Mouse (Mus musculus): Measurements from ENCODE around the gene Gm49661. TPM values are rescaled to one million over a fixed set of nuclear protein-coding genes. Genes with fewer than 3 reads are reported as not detected.

Gm49661 gene
- polyA plus RNA-seq, 1 experiment from 2014 or later, result not detected

DNA sequence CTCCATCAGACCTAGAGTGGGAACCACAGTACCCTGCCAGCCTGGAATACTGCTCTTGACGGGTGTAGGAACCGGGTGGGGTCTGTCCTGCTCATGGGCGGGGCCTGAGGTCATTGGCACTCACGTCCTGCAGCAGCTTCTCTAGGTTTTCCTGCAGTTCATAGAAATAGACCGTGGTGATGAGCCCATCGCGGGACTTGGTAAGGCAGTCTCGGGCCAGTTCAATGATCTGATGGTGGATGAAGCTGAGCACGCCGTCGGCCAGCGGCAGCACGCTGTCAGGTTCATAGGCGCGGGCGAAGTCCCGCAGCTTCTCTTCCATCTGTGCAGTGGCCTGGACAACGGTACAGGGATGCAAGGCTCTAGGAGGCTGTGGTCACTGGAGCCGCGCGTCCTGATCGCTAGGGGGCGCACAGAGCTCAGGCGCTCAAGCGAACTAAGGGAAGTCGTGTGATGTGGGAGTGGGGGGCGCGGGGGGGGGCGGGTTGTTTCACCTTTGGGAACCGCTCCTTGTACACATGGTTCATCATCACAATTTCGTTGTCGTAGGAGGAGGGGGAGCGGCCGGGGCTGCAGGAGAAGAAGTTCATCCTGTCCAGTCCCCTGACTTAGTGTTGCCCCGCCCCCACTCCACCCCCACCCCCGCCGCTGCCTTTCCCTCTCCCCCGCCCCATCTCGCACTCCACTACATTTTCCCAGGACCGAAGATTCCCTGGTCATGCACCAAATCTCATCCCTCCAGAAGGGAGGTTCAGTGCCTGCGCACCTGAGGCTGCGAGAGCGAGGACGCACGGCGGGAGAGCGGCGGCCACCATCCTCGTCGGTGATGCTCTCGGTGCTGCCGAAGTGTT is 40.6 kb downstream of the Gm49661 start:
- peak; percentile 67; the same call in 1 of the 2 replicates for ATAC-seq (ENCODE audit: insufficient number of reproducible peaks, insufficient read depth, low FRiP score, low TSS enrichment, low read depth)
- no peaks in the 10 kb centered on the region for H3K36me3 ChIP-seq
- H3K4me3 ChIP-seq (replicated peaks), result peak overlapping the region; percentile 42
- H3K4me2 ChIP-seq, result peak overlapping the region; percentile 81
- H3K27ac ChIP-seq, result no peak overlapping the region
- H3K4me1 ChIP-seq (replicated peaks), result peaks cover 10% of the 10 kb centered on the region; the same call in 1 of the 2 replicates
- peaks cover 77% of the 10 kb centered on the region for H3K27me3 ChIP-seq
- no peaks in the 10 kb centered on the region for H3K9me3 ChIP-seq
- 2% methylated on average over 52 of the region's 52 CpGs for WGBS
- H3K9ac ChIP-seq (replicated peaks), result no peak overlapping the region

DNA sequence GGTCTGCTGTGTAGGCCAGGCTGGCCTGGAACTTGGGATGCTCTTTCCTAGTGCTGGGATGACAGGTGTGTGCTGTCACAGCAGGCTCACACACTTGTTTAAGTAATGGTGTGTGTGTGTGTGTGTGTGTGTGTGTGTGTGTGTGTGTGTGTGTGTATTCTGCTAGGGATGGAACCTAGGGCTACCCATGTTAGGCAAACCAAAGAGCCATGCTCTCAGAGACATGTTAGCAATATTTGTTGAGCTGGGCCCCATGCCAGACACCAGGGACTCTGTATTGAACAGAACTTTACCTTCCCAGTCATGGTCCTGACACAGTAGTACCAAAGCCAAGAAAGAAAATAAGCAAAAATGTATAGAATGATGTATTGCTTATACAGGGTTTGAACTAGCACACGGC is 41.7 kb downstream of the Gm49661 start:
- Histone ChIP-seq H3K9me3 (no peaks in the 10 kb centered on the region), H3K9ac (replicated peaks) (no peak overlapping the region), H3K4me3 (replicated peaks) (no peak overlapping the region), H3K27ac (no peak overlapping the region), H3K36me3 (no peaks in the 10 kb centered on the region), H3K27me3 (peaks cover 77% of the 10 kb centered on the region), H3K4me2 (no peak overlapping the region), H3K4me1 (replicated peaks) (peaks cover 10% of the 10 kb centered on the region; the same call in 1 of the 2 replicates)
- 81% methylated on average over 1 of the region's 1 CpGs for WGBS
- no peak for ATAC-seq (ENCODE audit: insufficient number of reproducible peaks, insufficient read depth, low FRiP score, low TSS enrichment, low read depth)

DNA sequence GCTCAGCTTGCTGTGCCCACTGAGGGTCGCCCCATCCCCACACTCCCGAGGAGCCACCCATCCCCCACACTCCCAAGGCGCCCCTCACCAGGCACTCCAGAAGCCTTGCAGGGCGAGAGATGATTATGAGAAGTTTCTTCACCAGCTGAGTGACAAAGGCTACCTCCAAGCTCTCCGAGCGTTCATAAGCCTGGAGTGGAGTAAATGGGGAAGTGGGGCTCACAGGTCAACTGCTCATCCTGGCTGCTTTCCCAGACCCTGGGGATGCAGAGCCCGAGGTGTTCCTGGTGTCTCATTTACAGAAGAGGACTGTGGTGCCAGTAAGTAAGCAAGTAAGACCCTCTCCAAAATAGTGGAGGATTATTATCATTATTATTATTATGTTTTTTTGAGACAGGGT is 43.7 kb downstream of the Gm49661 start:
- no peak overlapping the region for H3K4me3 ChIP-seq (replicated peaks)
- no peak overlapping the region for H3K27ac ChIP-seq
- ATAC-seq (ENCODE audit: insufficient number of reproducible peaks, insufficient read depth, low FRiP score, low TSS enrichment, low read depth), result no peak
- no peak overlapping the region for H3K9ac ChIP-seq (replicated peaks)
- H3K36me3 ChIP-seq, result no peaks in the 10 kb centered on the region
- H3K4me2 ChIP-seq, result no peak overlapping the region
- peaks cover 10% of the 10 kb centered on the region; the same call in 1 of the 2 replicates for H3K4me1 ChIP-seq (replicated peaks)
- peaks cover 69% of the 10 kb centered on the region for H3K27me3 ChIP-seq
- H3K9me3 ChIP-seq, result no peaks in the 10 kb centered on the region
- 71% methylated on average over 7 of the region's 7 CpGs for WGBS

DNA sequence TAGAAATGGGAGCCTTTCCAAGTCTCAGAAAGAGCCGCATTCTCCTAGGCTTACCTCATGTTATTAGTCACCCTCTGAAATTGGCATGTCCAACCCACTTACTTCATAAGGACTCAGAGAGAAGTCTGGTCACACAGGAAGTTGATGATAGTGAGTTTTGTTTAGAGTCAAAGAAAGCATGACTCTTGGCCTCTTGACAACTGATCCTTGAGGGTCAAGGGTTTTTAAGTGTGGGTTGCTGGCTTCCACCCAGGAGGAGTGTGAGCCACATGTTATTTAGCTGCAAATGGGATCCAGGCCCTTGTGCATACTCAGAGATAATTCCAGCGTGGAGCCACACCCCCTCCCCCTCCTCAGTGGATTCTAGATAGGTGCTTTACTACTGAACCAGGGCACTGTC is 47.6 kb downstream of the Gm49661 start:
- Histone ChIP-seq H3K4me2 (no peak overlapping the region), H3K27ac (no peak overlapping the region), H3K9ac (replicated peaks) (no peak overlapping the region), H3K27me3 (peaks cover 73% of the 10 kb centered on the region), H3K4me3 (replicated peaks) (no peak overlapping the region), H3K4me1 (replicated peaks) (no peaks in the 10 kb centered on the region; the same call in 1 of the 2 replicates), H3K36me3 (no peaks in the 10 kb centered on the region), H3K9me3 (no peaks in the 10 kb centered on the region)
- WGBS, result 76% methylated on average over 2 of the region's 2 CpGs
- no peak for ATAC-seq (ENCODE audit: insufficient number of reproducible peaks, insufficient read depth, low FRiP score, low TSS enrichment, low read depth)

DNA sequence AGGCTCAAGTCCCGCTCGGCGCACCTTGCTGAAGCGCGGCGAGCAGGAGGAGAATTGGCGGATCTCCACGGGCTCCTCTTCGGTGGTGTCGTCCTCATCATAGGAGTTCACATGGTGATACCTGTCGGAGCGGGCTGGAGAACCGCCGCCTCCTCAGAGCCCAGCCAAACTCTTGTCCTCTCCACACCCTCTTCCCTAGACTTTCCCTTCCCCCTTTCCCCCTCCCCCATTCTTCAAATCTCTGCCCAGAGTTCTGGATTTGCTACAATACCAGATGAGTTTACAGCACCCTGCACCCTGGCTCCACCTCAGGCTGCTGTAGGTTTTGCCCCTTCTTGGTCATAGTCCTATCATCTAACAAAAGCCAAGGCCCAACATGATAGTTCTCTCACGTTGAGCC is 50.6 kb downstream of the Gm49661 start:
- Histone ChIP-seq H3K9ac (replicated peaks) (no peak overlapping the region), H3K36me3 (no peaks in the 10 kb centered on the region), H3K27me3 (peaks cover 77% of the 10 kb centered on the region), H3K27ac (no peak overlapping the region), H3K4me1 (replicated peaks) (no peaks in the 10 kb centered on the region; the same call in 1 of the 2 replicates), H3K4me3 (replicated peaks) (no peak overlapping the region), H3K4me2 (no peak overlapping the region), H3K9me3 (peaks cover 8% of the 10 kb centered on the region)
- WGBS, result 89% methylated on average over 15 of the region's 15 CpGs
- ATAC-seq (ENCODE audit: insufficient number of reproducible peaks, insufficient read depth, low FRiP score, low TSS enrichment, low read depth), result no peak

DNA sequence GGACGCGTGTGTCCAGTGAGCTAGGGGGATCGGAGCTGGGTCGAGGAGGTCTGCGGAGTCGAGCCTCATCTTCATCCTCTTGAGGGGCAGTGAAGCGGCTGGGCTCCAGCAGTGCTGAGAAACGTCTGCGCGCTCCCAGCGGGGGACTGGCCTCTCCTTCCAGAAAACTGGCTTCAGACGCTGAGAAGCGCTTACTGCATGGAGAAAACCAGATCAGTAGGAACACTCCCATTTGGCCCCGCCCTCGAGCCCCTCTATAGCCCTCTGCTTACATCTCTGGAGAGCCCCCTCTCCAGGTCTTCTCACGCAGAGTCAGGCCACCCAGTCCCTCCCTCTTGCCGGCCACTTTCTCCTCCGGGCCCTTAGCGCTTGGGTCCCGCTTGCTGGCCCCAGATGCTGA is 51.5 kb downstream of the Gm49661 start:
- Histone ChIP-seq H3K4me3 (replicated peaks) (no peak overlapping the region), H3K27ac (no peak overlapping the region), H3K27me3 (peaks cover 83% of the 10 kb centered on the region), H3K9ac (replicated peaks) (no peak overlapping the region), H3K4me1 (replicated peaks) (peaks cover 4% of the 10 kb centered on the region), H3K36me3 (no peaks in the 10 kb centered on the region), H3K4me2 (0 out of 2 replicates have a peak overlapping the region, but pooled peaks have one; percentile 8), H3K9me3 (peaks cover 8% of the 10 kb centered on the region)
- ATAC-seq (ENCODE audit: insufficient number of reproducible peaks, insufficient read depth, low FRiP score, low TSS enrichment, low read depth), result no peak
- WGBS, result 28% methylated on average over 20 of the region's 20 CpGs

Small RNA genes within 50 kb of the gene (microRNA-seq; reads per million reads assigned to microRNA genes)
- gene Gm24197, result not detected

Other genes starting within 250 kb of the Gm49661 start
- gene G430095P16Rik, start 246.4 kb downstream of the Gm49661 start, polyA plus RNA-seq (2016; fragmentation: Nextera tagmentation; extraction: Ambion mirVana), result 9.7 and 11.8 TPM in 2 replicates
- 14.5 and 18.1 TPM in 2 replicates for gene Nfix, start 169.1 kb downstream of the Gm49661 start, polyA plus RNA-seq (2016; fragmentation: Nextera tagmentation; extraction: Ambion mirVana)
- gene Dand5, start 146.6 kb downstream of the Gm49661 start, polyA plus RNA-seq (2016; fragmentation: Nextera tagmentation; extraction: Ambion mirVana), result 4.1 and 5.1 TPM in 2 replicates
- 46.5 and 48.6 TPM in 2 replicates for gene Gadd45gip1, start 137.9 kb downstream of the Gm49661 start, polyA plus RNA-seq (2016; fragmentation: Nextera tagmentation; extraction: Ambion mirVana)
- gene Rad23a, start 128.8 kb downstream of the Gm49661 start, polyA plus RNA-seq (2016; fragmentation: Nextera tagmentation; extraction: Ambion mirVana), result 104 and 109 TPM in 2 replicates
- 764 and 842 TPM in 2 replicates for gene Calr, start 122.5 kb downstream of the Gm49661 start, polyA plus RNA-seq (2016; fragmentation: Nextera tagmentation; extraction: Ambion mirVana)
- 109 and 114 TPM in 2 replicates for gene Farsa, start 112.4 kb downstream of the Gm49661 start, polyA plus RNA-seq (2016; fragmentation: Nextera tagmentation; extraction: Ambion mirVana)
- 86.5 and 88.8 TPM in 2 replicates for gene Syce2, start 97.3 kb downstream of the Gm49661 start, polyA plus RNA-seq (2016; fragmentation: Nextera tagmentation; extraction: Ambion mirVana)
- gene Gcdh, start 75.5 kb downstream of the Gm49661 start, polyA plus RNA-seq (2016; fragmentation: Nextera tagmentation; extraction: Ambion mirVana), result 42.8 and 44.9 TPM in 2 replicates
- gene Klf1, start 67.5 kb downstream of the Gm49661 start, polyA plus RNA-seq (2016; fragmentation: Nextera tagmentation; extraction: Ambion mirVana), result 4.3 and 5.1 TPM in 2 replicates
- 12.8 and 14.0 TPM in 2 replicates for gene Dnase2a, start 60.9 kb downstream of the Gm49661 start, polyA plus RNA-seq (2016; fragmentation: Nextera tagmentation; extraction: Ambion mirVana)
- gene Mast1, start 32.1 kb downstream of the Gm49661 start, polyA plus RNA-seq (2016; fragmentation: Nextera tagmentation; extraction: Ambion mirVana), result 0.33 and 0.60 TPM in 2 replicates
- gene Rtbdn, start 22.4 kb downstream of the Gm49661 start, polyA plus RNA-seq (2016; fragmentation: Nextera tagmentation; extraction: Ambion mirVana), result 0.34 and 0.58 TPM in 2 replicates
- 1,079 and 1,120 TPM in 2 replicates for gene Prdx2, start 154 bp upstream of the Gm49661 start, polyA plus RNA-seq (2016; fragmentation: Nextera tagmentation; extraction: Ambion mirVana)
- 105 and 122 TPM in 2 replicates for gene Rnaseh2a, start 334 bp upstream of the Gm49661 start, polyA plus RNA-seq (2016; fragmentation: Nextera tagmentation; extraction: Ambion mirVana)
- 7.6 and 10.5 TPM in 2 replicates for gene Junb, start 9.3 kb upstream of the Gm49661 start, polyA plus RNA-seq (2016; fragmentation: Nextera tagmentation; extraction: Ambion mirVana)
- gene Hook2, start 21.2 kb upstream of the Gm49661 start, polyA plus RNA-seq (2016; fragmentation: Nextera tagmentation; extraction: Ambion mirVana), result 19.3 and 19.7 TPM in 2 replicates
- not detected in 2 replicates for gene Best2, start 45.1 kb upstream of the Gm49661 start, polyA plus RNA-seq (2016; fragmentation: Nextera tagmentation; extraction: Ambion mirVana)
- gene Asna1, start 55.8 kb upstream of the Gm49661 start, polyA plus RNA-seq (2016; fragmentation: Nextera tagmentation; extraction: Ambion mirVana), result 134 TPM in 2 replicates
- 177 and 182 TPM in 2 replicates for gene Trir, start 57.4 kb upstream of the Gm49661 start, polyA plus RNA-seq (2016; fragmentation: Nextera tagmentation; extraction: Ambion mirVana)
- 30.5 and 31.7 TPM in 2 replicates for gene Tnpo2, start 67.5 kb upstream of the Gm49661 start, polyA plus RNA-seq (2016; fragmentation: Nextera tagmentation; extraction: Ambion mirVana)
- gene Fbxw9, start 90.6 kb upstream of the Gm49661 start, polyA plus RNA-seq (2016; fragmentation: Nextera tagmentation; extraction: Ambion mirVana), result 27.4 and 29.9 TPM in 2 replicates
- gene Gm5741, start 98.5 kb upstream of the Gm49661 start, polyA plus RNA-seq (2016; fragmentation: Nextera tagmentation; extraction: Ambion mirVana), result 1.1 TPM in 1 of 2 replicates, not detected in the other
- 71.5 and 72.3 TPM in 2 replicates for gene Dhps, start 102.3 kb upstream of the Gm49661 start, polyA plus RNA-seq (2016; fragmentation: Nextera tagmentation; extraction: Ambion mirVana)
- gene Wdr83os, start 111.3 kb upstream of the Gm49661 start, polyA plus RNA-seq (2016; fragmentation: Nextera tagmentation; extraction: Ambion mirVana), result 121 and 123 TPM in 2 replicates
- 49.9 and 52.2 TPM in 2 replicates for gene Wdr83, start 111.9 kb upstream of the Gm49661 start, polyA plus RNA-seq (2016; fragmentation: Nextera tagmentation; extraction: Ambion mirVana)
- 24.2 and 28.4 TPM in 2 replicates for gene Man2b1, start 113.8 kb upstream of the Gm49661 start, polyA plus RNA-seq (2016; fragmentation: Nextera tagmentation; extraction: Ambion mirVana)
- gene Zfp791, start 153.7 kb upstream of the Gm49661 start, polyA plus RNA-seq (2016; fragmentation: Nextera tagmentation; extraction: Ambion mirVana), result 2.9 and 3.0 TPM in 2 replicates
- not detected in 2 replicates for gene Cks1brt, start 182.5 kb upstream of the Gm49661 start, polyA plus RNA-seq (2016; fragmentation: Nextera tagmentation; extraction: Ambion mirVana)